Mouse (Mus musculus) myocyte (in vitro differentiated cells): Measurements from ENCODE around the gene Rbfox2. TPM values are rescaled to one million over a fixed set of nuclear protein-coding genes. Genes with fewer than 3 reads are reported as not detected.

ENCODE experiments used
- H3K27me3 ChIP-seq: one replicate; pipeline ENCODE4 v1.6.1; 2011; ENCODE audit not compliant: control insufficient read depth, insufficient read depth, insufficient read length
- H3K36me3 ChIP-seq: one replicate; pipeline ENCODE4 v1.6.1; 2011; ENCODE audit not compliant: control insufficient read depth, insufficient read depth
- H3K4me2 ChIP-seq: one replicate; pipeline ENCODE4 v1.6.1; 2011; ENCODE audit warnings: low read depth, control low read depth
- H3K4me3 ChIP-seq: one replicate; pipeline ENCODE4 v1.5.1; 2011; ENCODE audit warnings: mild to moderate bottlenecking, control low read depth, moderate library complexity
- H3K79me2 ChIP-seq: one replicate; pipeline ENCODE4 v1.6.1; 2011; ENCODE audit not compliant: control insufficient read depth, insufficient read depth
- H3ac ChIP-seq: one replicate; pipeline ENCODE4 v1.6.1; 2011; ENCODE audit not compliant: control insufficient read depth, insufficient read length
- CEBPB ChIP-seq: IDR thresholded peaks from 2 replicates; pipeline ENCODE4 v1.6.1; 2011; ENCODE audit warnings: mild to moderate bottlenecking, moderate library complexity; ENCODE audit not compliant: poor library complexity, insufficient read depth, severe bottlenecking
- E2F4 ChIP-seq: IDR thresholded peaks from one replicate; pipeline ENCODE4 v1.6.1; 2011; ENCODE audit warnings: mild to moderate bottlenecking, control low read depth, moderate library complexity; ENCODE audit not compliant: insufficient read depth
- MAX ChIP-seq: IDR thresholded peaks from one replicate; pipeline ENCODE4 v1.6.1; 2011; ENCODE audit warnings: low read depth, mild to moderate bottlenecking, control low read depth
- MYOD1 ChIP-seq, 3 experiments: IDR thresholded peaks; one replicate each; pipeline ENCODE4 v1.6.1; 2011; ENCODE audit warnings: control low read depth in 2 of 3, low read depth in 2 of 3, mild to moderate bottlenecking in 2 of 3, moderate library complexity in 1 of 3; ENCODE audit not compliant: insufficient read length in 2 of 3, control insufficient read depth in 1 of 3
- MYOG ChIP-seq, 3 experiments: IDR thresholded peaks; one replicate each; pipeline ENCODE4 v1.6.1; 2011; ENCODE audit warnings: control low read depth in 2 of 3, low read depth in 2 of 3, mild to moderate bottlenecking in 2 of 3; ENCODE audit not compliant: insufficient read length in 2 of 3, control insufficient read depth in 1 of 3, insufficient read depth in 1 of 3
- POLR2A ChIP-seq: IDR thresholded peaks from one replicate; pipeline ENCODE4 v1.6.1; 2011; ENCODE audit warnings: low read depth, mild to moderate bottlenecking, control low read depth, moderate library complexity; ENCODE audit not compliant: insufficient read length
- POLR2AphosphoS2 ChIP-seq: IDR thresholded peaks from one replicate; pipeline ENCODE4 v1.6.1; 2011; ENCODE audit warnings: low read depth, control low read depth; ENCODE audit not compliant: insufficient read length
- REST ChIP-seq: IDR thresholded peaks from one replicate; pipeline ENCODE4 v1.6.1; 2011; ENCODE audit warnings: mild to moderate bottlenecking, control low read depth, moderate library complexity; ENCODE audit not compliant: insufficient read depth, insufficient read length
- SRF ChIP-seq: IDR thresholded peaks from one replicate; pipeline ENCODE4 v1.6.1; 2011; ENCODE audit warnings: low read depth; ENCODE audit not compliant: control insufficient read depth, insufficient read length
- TCF12 ChIP-seq: IDR thresholded peaks from one replicate; pipeline ENCODE4 v1.6.1; 2011; ENCODE audit warnings: mild to moderate bottlenecking, control low read depth; ENCODE audit not compliant: poor library complexity, insufficient read depth, severe bottlenecking
- TCF3 ChIP-seq: IDR thresholded peaks from one replicate; pipeline ENCODE4 v1.6.1; 2011; ENCODE audit warnings: low read depth, control low read depth; ENCODE audit not compliant: insufficient read length
- USF1 ChIP-seq: IDR thresholded peaks from one replicate; pipeline ENCODE4 v1.6.1; 2011; ENCODE audit warnings: low read depth, mild to moderate bottlenecking, control low read depth, moderate library complexity
- polyA plus RNA-seq: library from polyadenylated mRNA; unstranded; fragments of >200 nt; fragmentation: generic; extraction: Trizol; gene quantifications from one replicate; pipeline ENCODE4 v1.2.1, GENCODE M21; 2012; ENCODE audit warnings: missing spikeins

The Rbfox2 gene
- polyA plus RNA-seq, 1 experiment, result 136 TPM

- H3ac ChIP-seq, result peak overlapping the region; percentile 5
- peak overlapping the region; percentile 98 for H3K4me2 ChIP-seq
- no peaks in the 10 kb centered on the region for H3K36me3 ChIP-seq
- peak overlapping the region; percentile 1 for H3K4me3 ChIP-seq
- no peaks in the 10 kb centered on the region for H3K79me2 ChIP-seq
- no peaks in the 10 kb centered on the region for H3K27me3 ChIP-seq
- TF ChIP-seq REST, result no peak
- peak; percentile 32 for TF ChIP-seq E2F4
- TF ChIP-seq TCF3, result peak; percentile 70
- no peak for TF ChIP-seq MAX
- TF ChIP-seq USF1, result no peak
- no peak for TF ChIP-seq SRF
- TF ChIP-seq POLR2A, result peak; percentile 68
- peak in 1 of 3 experiments; percentile 56 for TF ChIP-seq MYOG (IDR thresholded peaks at IDR 0.05; ENCODE audit: control insufficient read depth in 1 of 3, insufficient read depth in 1 of 3, insufficient read length in 2 of 3, low read depth in 2 of 3)
- TF ChIP-seq MYOD1 (IDR thresholded peaks at IDR 0.05; ENCODE audit: control insufficient read depth in 1 of 3, insufficient read length in 2 of 3, low read depth in 2 of 3), result peak; percentile 85 to 99 (median 98)
- no peak for TF ChIP-seq CEBPB
- no peak for TF ChIP-seq TCF12
- TF ChIP-seq POLR2AphosphoS2, result peak; percentile 81
Measured at GRCm38 (mm10) chr15:77036320-77036988, 270.4 kb downstream of the Rbfox2 start.

DNA sequence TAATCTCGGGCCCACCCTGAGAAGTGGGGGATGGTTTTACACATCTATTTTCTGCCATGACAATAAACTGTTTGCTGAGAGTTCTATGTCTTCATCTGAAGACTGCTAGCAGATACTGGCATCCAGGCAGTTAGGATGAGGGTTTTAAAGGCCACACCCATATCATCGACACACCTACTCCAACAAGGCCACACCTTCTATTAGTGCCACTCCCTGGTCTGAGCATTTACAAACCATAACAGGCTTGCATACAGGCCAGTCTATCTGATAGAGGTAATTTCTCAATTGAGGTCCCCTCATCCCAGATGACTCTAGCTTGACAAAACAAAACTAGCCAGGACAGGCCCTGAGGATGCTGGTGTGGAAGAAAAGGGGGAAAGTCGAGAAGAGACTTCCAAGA lies 271.2 kb downstream of the Rbfox2 start:
- Histone ChIP-seq H3K4me2 (peak overlapping the region; percentile 98), H3K4me3 (peak overlapping the region; percentile 1), H3K79me2 (no peaks in the 10 kb centered on the region), H3K27me3 (no peaks in the 10 kb centered on the region), H3ac (no peak overlapping the region), H3K36me3 (no peaks in the 10 kb centered on the region)
- no peak for TF ChIP-seq E2F4
- peak; percentile 54 for TF ChIP-seq SRF
- no peak for TF ChIP-seq MYOD1 (IDR thresholded peaks at IDR 0.05; ENCODE audit: control insufficient read depth in 1 of 3, insufficient read length in 2 of 3, low read depth in 2 of 3)
- TF ChIP-seq USF1, result no peak
- no peak for TF ChIP-seq TCF3
- no peak for TF ChIP-seq REST
- TF ChIP-seq MAX, result no peak
- TF ChIP-seq CEBPB, result no peak

GRCm38 (mm10) chr15:77034526-77034925 lies 272.3 kb downstream of the Rbfox2 start:
- H3K4me2 ChIP-seq, result no peak overlapping the region
- TF ChIP-seq POLR2AphosphoS2, result no peak
- no peak for TF ChIP-seq POLR2A
- no peak for TF ChIP-seq E2F4
- TF ChIP-seq MYOG (IDR thresholded peaks at IDR 0.05; ENCODE audit: control insufficient read depth in 1 of 3, insufficient read depth in 1 of 3, insufficient read length in 2 of 3, low read depth in 2 of 3), result peak in 1 of 3 experiments; percentile 26
- TF ChIP-seq REST, result no peak
- no peak for TF ChIP-seq SRF
- TF ChIP-seq MAX, result no peak
- no peak for TF ChIP-seq CEBPB
- peak in 1 of 3 experiments; percentile 44 for TF ChIP-seq MYOD1 (IDR thresholded peaks at IDR 0.05; ENCODE audit: control insufficient read depth in 1 of 3, insufficient read length in 2 of 3, low read depth in 2 of 3)
- H3K4me3 ChIP-seq, result no peak overlapping the region
- H3ac ChIP-seq, result no peak overlapping the region
- no peaks in the 10 kb centered on the region for H3K27me3 ChIP-seq
- no peaks in the 10 kb centered on the region for H3K79me2 ChIP-seq
- H3K36me3 ChIP-seq, result no peaks in the 10 kb centered on the region

- Histone ChIP-seq H3K4me3 (no peak overlapping the region), H3K27me3 (no peaks in the 10 kb centered on the region), H3K79me2 (no peaks in the 10 kb centered on the region), H3K36me3 (no peaks in the 10 kb centered on the region), H3K4me2 (peak overlapping the region; percentile 64), H3ac (no peak overlapping the region)
- no peak for TF ChIP-seq REST
- TF ChIP-seq MYOG (IDR thresholded peaks at IDR 0.05; ENCODE audit: control insufficient read depth in 1 of 3, insufficient read depth in 1 of 3, insufficient read length in 2 of 3, low read depth in 2 of 3), result peak in 2 of 3 experiments; percentile 45 to 69
- peak; percentile 44 to 66 (median 64) for TF ChIP-seq MYOD1 (IDR thresholded peaks at IDR 0.05; ENCODE audit: control insufficient read depth in 1 of 3, insufficient read length in 2 of 3, low read depth in 2 of 3)
- TF ChIP-seq TCF12, result peak; percentile 64
Measured at GRCm38 (mm10) chr15:77031271-77031670, 275.5 kb downstream of the Rbfox2 start.

- H3K79me2 ChIP-seq, result no peaks in the 10 kb centered on the region
- no peak overlapping the region for H3K4me3 ChIP-seq
- no peak overlapping the region for H3ac ChIP-seq
- H3K27me3 ChIP-seq, result no peaks in the 10 kb centered on the region
- H3K4me2 ChIP-seq, result peak overlapping the region; percentile 43
- TF ChIP-seq MYOG (IDR thresholded peaks at IDR 0.05; ENCODE audit: control insufficient read depth in 1 of 3, insufficient read depth in 1 of 3, insufficient read length in 2 of 3, low read depth in 2 of 3), result peak in 1 of 3 experiments; percentile 92
- no peak for TF ChIP-seq POLR2AphosphoS2
- TF ChIP-seq MAX, result no peak
- peak in 2 of 3 experiments; percentile 93 to 97 for TF ChIP-seq MYOD1 (IDR thresholded peaks at IDR 0.05; ENCODE audit: control insufficient read depth in 1 of 3, insufficient read length in 2 of 3, low read depth in 2 of 3)
- no peak for TF ChIP-seq REST
- TF ChIP-seq SRF, result no peak
- TF ChIP-seq USF1, result no peak
- peak; percentile 51 for TF ChIP-seq TCF12
- no peak for TF ChIP-seq E2F4
- peak; percentile 37 for TF ChIP-seq TCF3
- peak; percentile 38 for TF ChIP-seq POLR2A
- no peak for TF ChIP-seq CEBPB
- no peaks in the 10 kb centered on the region for H3K36me3 ChIP-seq
Measured at GRCm38 (mm10) chr15:77029331-77029991, 277.3 kb downstream of the Rbfox2 start.
